Mouse (Mus musculus) left cerebral cortex, postnatal 10 days (tissue): Measurements from ENCODE around the gene Pcca. TPM values are rescaled to one million over a fixed set of nuclear protein-coding genes. Genes with fewer than 3 reads are reported as not detected.

Experiments
- DNase-seq, 2 experiments: peaks; one replicate each; pipeline ENCODE4 v3.0.0; 2021 to 2022; ENCODE audit warnings: low spot score in 2 of 2, mixed read lengths in 1 of 2; ENCODE audit errors: extremely low spot score in 1 of 2
- intact Hi-C: fragments of 180-260 bp; cut with DNase I; formaldehyde crosslinking; loops from one replicate; pipeline ENCODE4 v1.15.1; 2025
- total RNA-seq, 2 experiments: library from RNA; stranded (reverse); gene quantifications; 2 replicates each; pipeline ENCODE4 v1.2.3; 2021

The Pcca gene
- total RNA-seq, 2 experiments from 2014 or later = 35.5 to 38.2 TPM

- intact Hi-C loops = no loop called here
- DNase-seq = no peak
Measured at GRCm38 (mm10) chr14:122716057-122716456, 181.9 kb downstream of the Pcca start.

DNA sequence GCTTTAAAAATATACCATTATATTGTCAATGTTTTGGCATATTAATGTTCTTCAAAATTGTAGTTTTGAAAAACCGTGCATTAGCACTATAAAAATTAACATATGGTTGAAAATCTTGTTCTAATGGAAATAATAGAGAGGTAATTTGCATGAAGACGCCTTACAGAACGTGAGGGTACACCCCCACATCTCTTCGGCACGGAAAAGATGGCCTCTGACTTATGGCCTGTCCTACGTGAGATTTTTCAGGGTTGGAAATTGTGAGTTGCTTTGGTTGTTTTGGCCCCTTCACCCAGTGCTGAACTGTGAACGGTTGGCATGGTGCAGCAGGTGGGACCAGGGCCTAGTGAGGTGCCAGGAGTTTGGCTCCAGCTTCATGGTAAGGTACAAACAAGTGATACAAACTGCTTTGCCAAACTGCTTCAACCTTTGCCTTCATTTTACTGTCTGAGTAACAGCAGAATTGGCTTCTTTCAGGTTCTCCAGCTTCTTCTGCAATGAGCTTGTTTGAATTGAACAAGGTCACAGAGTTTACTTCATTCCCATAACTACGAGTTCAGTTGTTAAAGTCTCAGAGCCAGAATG is 185.5 kb downstream of the Pcca start:
- no peak for DNase-seq
- intact Hi-C loops = no loop called here

DNA sequence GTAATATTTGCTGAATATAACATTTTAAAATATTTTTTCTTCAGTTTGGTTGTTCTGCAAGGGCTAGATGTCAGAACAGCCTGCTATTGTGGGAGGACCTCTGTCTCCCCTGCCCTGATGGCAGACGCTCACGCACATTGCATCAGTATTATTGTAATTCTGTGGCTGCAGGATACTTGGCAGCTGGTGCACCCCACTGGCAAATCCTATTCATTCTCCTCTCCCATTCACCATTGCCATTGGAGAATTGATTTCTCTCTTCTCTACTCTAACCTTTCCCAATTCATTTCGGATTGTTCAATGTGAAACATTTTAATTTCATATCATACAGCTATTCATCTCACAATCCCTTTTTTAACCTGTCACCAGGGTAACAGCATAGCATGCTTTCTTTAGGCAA is 186.9 kb downstream of the Pcca start:
- no peak for DNase-seq
- intact Hi-C loops = no loop called here

- intact Hi-C loops = no loop called here
- no peak for DNase-seq
Measured at GRCm38 (mm10) chr14:122721750-122722149, 187.6 kb downstream of the Pcca start.

- no peak for DNase-seq
- intact Hi-C loops = no loop called here
Measured at GRCm38 (mm10) chr14:122726456-122726855, 192.3 kb downstream of the Pcca start.

DNA sequence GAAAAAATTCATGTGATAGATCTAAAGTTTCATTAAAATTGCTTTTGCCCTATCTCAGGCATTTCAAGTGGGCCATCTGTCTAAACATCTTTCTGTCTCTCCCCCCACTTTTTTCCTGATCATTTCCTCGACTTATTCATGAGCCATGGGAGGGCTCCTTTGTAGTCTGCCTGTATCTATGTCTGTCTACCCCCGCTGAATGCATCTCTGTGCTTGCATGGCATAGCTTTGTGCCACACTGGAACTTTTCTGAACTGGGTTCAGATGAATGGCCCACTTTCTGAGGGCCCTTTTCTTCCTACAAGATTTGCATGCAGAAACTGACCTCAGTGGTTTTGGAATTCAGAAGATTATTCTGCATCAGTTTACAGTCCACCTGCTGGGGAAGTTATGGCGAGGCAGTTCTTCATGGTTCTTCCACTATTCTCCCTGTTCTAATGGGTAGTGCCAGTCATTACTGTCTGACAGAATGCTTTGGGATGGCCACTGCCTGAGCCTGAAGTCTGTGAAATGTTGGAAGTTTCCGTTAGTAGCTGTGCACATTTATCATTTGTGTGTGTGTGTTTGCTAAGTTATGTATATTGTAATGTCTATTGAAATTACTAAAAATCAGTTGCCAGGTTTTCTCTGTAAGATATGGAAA is 195.4 kb downstream of the Pcca start:
- DNase-seq = no peak
- intact Hi-C loops = no loop called here

- no peak for DNase-seq
- intact Hi-C loops = no loop called here
Measured at GRCm38 (mm10) chr14:122730921-122731551, 196.9 kb downstream of the Pcca start.

GRCm38 (mm10) chr14:122736806-122737205 is 202.7 kb downstream of the Pcca start:
- DNase-seq = no peak
- intact Hi-C loops = no loop called here

- DNase-seq = no peak
- intact Hi-C loops = no loop called here
Measured at GRCm38 (mm10) chr14:122747860-122748842, 214.0 kb downstream of the Pcca start.

DNA sequence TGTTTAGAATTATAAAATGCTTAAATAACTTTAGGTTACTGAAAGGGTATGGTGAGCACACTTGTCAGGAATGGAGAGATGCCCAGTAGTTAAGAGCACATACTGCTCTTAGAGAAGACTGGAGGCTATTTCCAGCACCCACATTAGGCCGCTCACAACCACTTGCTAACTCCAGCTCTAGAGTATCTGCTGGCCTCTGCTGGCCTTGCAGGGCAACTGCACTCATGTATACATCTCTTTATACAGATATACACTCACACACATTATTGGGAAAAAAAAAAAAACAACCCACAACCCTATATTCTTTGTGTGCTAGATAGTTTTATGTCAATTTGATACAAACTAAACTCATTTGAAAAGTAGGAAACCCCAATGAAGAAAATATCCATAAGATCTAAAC is 217.4 kb downstream of the Pcca start:
- intact Hi-C loops = no loop called here
- DNase-seq = no peak

DNA sequence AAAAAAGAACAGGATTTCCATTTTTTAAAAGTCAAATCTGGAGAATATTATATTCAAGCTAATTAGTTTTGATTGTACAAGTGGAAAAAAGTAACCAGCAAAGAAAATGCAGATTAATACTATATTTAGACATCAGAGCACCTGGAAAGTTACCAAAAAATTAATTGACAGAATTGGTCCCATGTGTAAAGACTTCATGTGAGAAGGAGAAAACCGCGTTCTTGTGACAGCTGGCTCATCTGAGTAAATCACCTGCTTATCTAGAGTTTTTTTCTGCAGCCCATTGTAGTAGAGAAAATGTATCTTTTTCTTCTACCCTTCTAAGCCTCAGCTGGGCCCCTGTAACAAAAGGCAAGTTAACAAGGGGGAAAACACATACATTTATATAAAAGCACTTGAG is 219.2 kb downstream of the Pcca start:
- DNase-seq = no peak
- intact Hi-C loops = no loop called here

GRCm38 (mm10) chr14:122754311-122754710 is 220.2 kb downstream of the Pcca start:
- intact Hi-C loops = no loop called here
- no peak for DNase-seq

DNA sequence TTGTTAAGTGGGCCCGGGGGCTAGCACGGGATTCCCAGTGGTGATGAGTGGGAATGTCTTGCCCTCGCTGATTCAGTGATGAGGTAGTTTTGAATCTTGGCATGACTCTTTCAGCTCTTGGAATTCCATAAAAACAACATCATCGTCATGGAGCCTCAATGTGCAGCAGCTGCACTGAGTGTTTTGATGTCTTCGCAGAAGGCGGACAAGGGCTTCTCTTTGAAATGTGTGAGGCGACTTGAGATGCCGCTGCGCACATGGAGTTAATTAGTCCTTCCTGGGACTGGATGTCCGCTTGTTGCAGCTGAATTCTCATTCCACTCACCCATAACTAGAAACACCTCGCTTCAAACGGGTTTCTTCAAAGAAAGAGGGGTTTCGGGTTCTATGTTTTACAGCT is 221.4 kb downstream of the Pcca start:
- intact Hi-C loops = no loop called here
- DNase-seq = peak in 1 of 2 experiments; percentile 29

GRCm38 (mm10) chr14:122756671-122757070 is 222.5 kb downstream of the Pcca start:
- intact Hi-C loops = no loop called here

GRCm38 (mm10) chr14:122759890-122760289 is 225.8 kb downstream of the Pcca start:
- intact Hi-C loops = no loop called here
- no peak for DNase-seq

More at GRCm38 (mm10) chr14:122756671-122757070, 222.5 kb downstream of the Pcca start:
- no peak for DNase-seq

DNA sequence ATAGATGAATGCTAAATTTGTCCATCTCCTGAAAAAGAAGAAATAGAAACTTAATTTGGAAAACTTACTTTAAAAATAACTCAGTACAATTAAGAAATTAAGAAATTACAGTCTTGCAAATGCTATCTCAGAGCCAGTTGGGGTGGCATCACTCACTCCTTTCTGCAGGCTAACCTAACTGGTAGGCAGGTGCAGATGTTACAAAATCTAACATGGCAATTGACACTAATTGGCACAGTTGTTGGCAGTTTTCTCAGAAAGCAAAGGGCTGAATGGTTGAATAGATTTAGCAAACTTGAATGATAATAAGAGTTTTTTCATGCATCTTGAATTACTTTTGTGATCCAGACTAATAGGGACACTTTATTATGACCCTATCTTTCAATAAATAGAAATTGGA is 226.7 kb downstream of the Pcca start:
- intact Hi-C loops = no loop called here

DNA sequence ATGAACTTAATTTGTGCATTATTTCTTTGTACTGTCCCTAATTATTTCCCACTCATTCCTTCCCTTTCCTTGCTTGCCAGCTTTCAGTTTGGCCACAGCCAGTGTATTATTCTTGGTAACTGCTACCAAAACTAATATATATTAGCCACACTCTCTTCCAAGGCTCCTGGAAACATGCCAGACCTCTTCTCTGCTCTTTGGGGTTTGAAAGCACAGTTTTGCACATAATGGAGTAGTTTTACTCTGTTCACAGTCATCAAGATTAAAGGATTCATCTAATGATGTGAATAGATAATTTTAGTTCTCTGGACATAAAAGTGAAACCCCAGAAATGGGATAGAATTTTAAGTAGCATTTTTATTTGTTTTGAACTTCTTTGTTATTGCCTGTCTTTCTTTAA is 228.5 kb downstream of the Pcca start:
- intact Hi-C loops = no loop called here
- no peak for DNase-seq

More for the DNA sequence above, 226.7 kb downstream of the Pcca start:
- no peak for DNase-seq

DNA sequence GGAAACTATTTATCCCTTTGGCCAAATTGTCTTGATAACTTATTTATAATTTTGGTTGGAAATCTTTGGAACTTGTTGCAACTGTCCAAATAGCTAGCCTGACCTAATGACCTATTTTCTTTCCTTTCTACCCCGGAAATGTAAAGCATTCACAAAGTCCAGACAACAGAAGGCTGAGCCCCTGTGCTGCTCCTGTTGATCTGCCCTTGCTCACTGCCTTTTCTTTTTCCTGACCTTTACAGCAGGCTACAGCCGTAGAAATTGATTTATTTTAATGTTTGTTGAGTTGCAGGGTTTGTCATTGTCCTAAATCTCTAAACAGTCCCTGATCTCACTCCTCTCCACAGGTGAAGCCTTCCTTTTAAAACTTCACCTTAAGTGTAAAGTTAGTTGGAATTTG is 231.8 kb downstream of the Pcca start:
- no peak for DNase-seq
- intact Hi-C loops = no loop called here

DNA sequence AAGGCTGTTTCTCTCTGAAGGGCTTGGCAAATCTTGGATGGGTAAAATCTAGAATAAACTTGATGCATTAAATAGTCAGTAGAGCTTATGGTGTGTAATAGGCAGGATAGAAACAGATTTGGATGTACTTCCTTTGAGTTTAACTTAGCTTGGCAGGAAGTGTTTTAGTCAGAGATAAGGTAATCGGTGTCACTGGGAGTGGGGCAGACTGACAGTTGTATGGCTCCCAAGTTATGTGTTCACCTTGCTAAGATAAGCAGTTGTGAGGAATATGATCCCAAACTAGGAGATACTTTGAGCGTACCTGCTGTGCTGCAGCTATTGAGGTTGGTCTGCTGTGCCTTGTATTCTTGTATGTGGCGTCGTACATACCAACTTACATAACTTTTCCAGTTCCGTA is 232.3 kb downstream of the Pcca start:
- DNase-seq = no peak
- intact Hi-C loops = no loop called here
